Mouse (Mus musculus): Measurements from ENCODE around the gene Cyp2d40.
"Not testable (repeated sequence)": the region's sequence is repeated elsewhere in the genome, so short reads cannot be mapped to it uniquely, and the experiment has no call there.

Cyp2d40 gene

DNA sequence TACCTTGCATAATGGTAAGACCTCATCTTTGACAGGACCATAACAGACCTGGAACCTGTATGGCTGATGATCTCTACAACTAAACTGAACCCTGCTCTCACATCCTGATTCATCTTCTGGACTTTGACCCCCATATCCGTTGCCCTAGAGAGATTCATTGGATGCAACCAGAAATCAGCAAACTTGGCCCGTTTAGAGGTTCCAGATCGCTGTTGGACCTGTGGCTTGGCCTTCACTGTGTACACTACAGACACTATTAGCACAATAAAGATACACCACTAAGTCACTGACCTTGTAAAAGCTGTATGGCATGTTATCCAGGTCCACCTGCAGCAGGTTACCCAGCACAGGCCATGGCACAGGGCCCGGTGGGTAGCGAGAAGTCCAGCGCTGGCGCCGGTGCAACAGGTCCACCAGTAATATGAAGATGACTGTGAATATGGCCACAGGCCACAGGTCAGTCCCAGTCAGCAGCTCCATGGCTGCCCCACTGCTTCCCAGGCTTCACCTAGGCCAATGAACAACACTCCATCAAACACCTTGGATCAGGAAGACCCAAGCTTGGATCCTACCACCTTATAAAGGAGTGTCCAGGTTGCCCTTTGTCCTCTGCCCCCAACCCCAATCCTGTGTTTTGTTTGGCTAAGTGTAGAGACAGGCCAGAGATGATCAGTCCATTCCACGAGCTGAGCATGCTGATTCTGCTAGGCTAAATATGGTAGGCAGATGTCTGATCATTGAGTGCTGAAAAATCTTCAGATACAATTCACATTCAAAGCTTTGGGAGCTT, at the start of gene Cyp2d40:
Cyp2d40 (minus strand) TSS at position 553 of the 790 bp plus-strand sequence.
- DNase-seq, result no peak

- DNase-seq, result no peak
Measured at GRCm38 (mm10) chr15:82810556-82810955, 46.6 kb upstream of the Cyp2d40 start.

- DNase-seq, result no peak
Measured at GRCm38 (mm10) chr15:82809511-82809910, 45.5 kb upstream of the Cyp2d40 start.

GRCm38 (mm10) chr15:82806969-82807763, 43.2 kb upstream of the Cyp2d40 start:
- DNase-seq, result no peak

DNA sequence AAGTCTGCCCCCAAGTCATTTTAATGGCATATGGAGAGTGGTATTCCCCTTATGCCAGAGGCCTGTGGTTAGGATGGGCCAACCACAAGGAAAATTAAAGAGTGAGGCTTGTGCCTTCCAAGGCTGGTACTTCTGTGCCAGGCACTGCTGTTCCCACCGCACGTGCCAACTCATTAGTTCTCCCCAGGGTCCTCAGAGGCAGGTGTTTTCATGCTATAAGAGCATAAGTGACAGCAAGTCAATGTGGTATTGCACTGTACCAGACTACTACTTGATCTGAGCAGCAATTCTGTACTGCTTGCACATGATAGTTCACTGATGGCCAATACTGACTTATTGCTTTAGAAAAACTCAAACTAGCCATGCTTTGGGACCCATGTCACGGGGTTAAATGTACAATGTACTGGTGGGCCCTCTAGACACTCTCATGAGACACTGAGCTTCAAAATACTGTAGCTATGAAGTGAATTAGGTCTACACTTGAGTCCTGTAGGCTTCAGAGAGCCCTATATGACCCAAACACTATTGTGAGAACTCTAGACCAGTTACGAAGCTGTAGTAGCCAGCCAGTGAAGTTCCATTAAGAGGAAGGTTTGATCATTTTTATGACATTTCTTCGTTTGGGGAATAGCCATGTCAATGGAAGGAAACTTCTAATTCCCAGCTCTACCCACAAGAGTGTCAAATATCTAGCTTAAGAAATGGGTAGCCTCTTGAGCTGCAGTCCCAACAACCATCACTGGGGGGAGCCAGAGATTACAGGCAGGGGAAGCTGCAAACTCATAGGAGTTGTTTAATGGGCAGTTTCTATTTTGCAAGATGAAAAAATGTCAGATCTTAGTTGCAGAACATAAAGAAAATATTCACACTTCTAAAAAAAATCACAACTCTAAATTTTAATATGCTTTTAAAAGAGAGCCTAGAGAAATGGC, 41.0 kb upstream of the Cyp2d40 start:
- peak; percentile 76 for DNase-seq

- DNase-seq, result no peak
Measured at GRCm38 (mm10) chr15:82795936-82796440, 32.0 kb upstream of the Cyp2d40 start.

- no peak for DNase-seq
Measured at GRCm38 (mm10) chr15:82794277-82794676, 30.3 kb upstream of the Cyp2d40 start, which contains the start of gene Cyp2d26. TSS of gene Cyp2d26 (minus strand) at chr15:82794294.

DNA sequence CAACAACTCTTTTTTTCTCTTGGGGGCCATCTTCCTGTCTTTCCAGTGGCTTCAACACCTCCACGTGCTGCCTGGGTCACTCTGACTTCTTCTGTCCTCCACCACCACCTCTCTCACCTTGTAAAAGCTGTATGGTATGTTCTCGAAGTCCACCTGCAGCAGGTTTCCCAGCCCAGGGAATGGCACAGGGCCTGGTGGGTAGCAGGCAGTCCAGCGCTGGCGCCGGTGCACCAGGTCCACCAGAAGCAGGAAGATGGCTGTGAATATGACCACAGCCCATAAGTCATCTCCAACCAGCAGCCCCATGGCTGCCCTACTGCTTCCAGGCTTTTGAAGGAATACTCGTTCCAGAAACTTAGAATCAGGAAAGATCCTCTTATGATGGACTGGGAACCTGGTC, 29.9 kb upstream of the Cyp2d40 start:
- DNase-seq, result no peak

- DNase-seq, result no peak
Measured at GRCm38 (mm10) chr15:82793454-82793853, 29.5 kb upstream of the Cyp2d40 start.

GRCm38 (mm10) chr15:82792566-82792965, 28.6 kb upstream of the Cyp2d40 start:
- no peak for DNase-seq

- DNase-seq, result no peak
Measured at GRCm38 (mm10) chr15:82784581-82784980, 20.6 kb upstream of the Cyp2d40 start.

GRCm38 (mm10) chr15:82783800-82784199, 19.8 kb upstream of the Cyp2d40 start:
- DNase-seq, result no peak

GRCm38 (mm10) chr15:82777856-82778255, 13.9 kb upstream of the Cyp2d40 start:
- not testable (repeated sequence) for DNase-seq

DNA sequence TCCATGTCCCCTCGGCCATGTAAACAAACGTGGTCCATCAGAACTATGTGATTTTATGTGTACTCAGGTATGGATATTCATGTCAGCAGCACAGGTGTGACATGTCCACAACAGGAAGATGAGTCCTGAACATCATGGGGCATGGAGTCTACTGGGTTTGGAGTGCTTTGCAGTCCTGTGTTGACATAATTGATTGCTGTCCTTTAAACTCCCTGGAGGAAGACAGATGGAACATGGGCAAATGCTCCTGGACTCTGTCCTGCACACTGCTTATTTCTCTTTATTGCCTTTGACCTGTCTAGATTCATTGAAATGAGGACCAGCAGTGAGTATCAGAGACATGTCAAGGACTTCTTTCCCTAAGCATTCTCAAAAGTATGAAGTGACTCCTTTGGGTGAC, 2.0 kb upstream of the Cyp2d40 start:
- no peak for DNase-seq

DNA sequence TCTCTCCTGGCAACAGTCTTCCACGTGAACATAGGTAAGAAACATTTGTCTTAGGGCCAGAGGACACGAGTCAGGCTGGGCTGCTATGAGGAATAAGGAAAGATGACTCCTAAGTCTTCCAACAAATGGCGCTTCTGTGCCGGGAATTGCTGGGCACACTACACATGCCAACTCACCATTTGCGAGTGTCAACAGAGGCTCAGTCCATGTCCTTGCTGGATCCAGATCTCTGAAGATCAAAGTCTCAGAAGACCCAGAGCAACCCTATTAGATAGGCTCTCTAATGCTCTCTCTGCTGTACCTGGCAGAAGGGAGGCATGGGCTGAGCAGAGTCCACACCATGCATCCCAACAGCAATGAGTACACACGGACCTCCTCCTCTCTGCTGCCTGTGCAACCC, 898 bp upstream of the Cyp2d40 start:
- no peak for DNase-seq

GRCm38 (mm10) chr15:82748141-82748540, 15.8 kb downstream of the Cyp2d40 start:
- no peak for DNase-seq

DNA sequence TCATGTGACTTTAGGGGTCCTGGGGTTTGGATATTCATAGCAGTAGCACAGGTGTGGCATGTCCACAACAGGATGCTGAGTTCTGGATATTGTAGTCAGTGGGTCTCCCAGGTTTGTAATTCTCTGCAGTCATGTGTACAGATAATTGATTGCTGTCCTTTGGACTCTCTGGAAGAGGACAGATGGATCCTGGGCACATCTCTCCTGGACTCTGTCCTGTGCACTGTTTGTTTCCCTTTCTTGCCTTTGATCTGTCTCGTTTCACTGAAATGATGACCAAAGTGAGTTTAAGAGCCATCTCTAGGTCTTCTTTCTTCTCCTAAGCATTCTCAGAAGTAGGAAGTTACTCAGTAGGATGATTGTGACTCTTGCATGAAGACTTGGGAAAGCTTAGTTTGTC, 16.5 kb downstream of the Cyp2d40 start:
- no peak for DNase-seq

DNA sequence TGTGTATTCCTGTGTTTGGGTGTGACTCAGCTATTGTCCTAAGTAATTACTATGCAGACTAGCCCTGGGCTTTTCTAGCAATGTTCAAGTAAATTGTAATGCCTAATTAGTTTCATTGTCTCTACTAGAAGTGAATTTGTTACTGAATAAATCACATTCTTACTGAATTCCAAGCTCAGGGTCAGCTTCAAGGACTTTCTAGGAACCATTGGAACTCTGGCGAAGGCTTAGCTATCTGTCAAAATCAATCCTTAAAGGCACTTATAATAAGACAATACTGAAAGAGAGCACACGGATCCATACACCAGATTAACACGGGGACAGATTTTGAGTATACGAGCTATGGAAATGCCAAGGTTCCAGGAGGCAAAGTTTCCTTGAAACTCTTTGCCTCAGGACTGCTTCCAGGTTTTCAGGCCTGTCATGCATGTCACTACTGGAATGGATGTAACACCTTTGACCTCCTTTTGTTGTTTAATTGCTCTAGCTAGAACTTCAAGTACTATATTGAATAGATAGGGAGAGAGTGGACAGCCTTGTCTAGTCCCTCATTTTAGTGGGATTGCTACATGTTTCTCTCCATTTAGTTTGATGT, 30.6 kb downstream of the Cyp2d40 start:
- not testable (repeated sequence) for DNase-seq

All from right cerebral cortex, postnatal 25 days (tissue).